Mouse (Mus musculus) B cell, adult 67 days (primary cell): ENCODE measurements around the gene Gm21764. TPM values are rescaled to one million over a fixed set of nuclear protein-coding genes. Genes with fewer than 3 reads are reported as not detected.

Experiments used
- total RNA-seq, 2 experiments: library from RNA; stranded (reverse); gene quantifications; 4 replicates each; pipeline ENCODE4 v1.2.4; 2023

Gene Gm21764
- not detected for total RNA-seq

DNA sequence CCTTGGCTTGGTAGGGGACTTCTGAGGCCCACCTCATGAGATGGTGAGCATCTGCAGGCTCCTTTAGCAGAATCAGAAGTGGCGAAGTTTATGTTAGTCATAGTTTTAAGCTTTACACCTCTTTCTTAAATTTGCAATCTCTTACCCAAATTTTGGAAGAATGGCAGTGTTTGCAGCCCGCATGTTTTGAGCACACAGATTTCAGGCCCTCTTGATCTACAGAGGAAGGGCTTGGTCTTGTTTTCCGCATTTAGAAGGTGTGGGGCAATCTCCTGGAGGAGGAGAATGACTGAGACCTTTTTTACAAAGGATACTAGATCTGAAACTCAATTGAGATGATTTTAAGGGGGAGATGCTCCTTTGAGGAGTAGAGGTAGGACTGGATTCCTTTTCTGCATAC is at the start of gene Gm21764:
Gene Gm21764, minus strand, starts transcription at position 101 of the 400 bp plus-strand sequence.

DNA sequence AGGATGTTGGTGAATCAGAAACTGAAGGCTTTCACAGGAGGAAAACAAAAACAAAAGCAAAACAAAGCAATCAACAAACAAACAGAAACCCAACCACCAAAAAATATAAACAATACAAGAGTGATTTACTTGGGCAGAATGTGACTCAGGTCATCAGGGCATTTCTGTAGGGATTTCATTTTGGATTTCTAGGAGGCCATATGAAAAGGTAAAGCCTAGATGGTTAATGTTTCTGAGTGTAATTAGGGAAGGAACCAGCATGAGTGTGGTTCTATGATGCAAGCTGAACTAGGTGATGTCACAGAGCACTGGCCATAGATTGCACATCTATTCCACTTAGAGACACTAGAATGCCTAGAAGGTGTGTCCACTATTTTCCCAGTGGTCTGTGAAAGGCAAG is 27.2 kb upstream of the Gm21764 start, which contains the start of gene Ssty1:
Gene Ssty1, plus strand, starts transcription at position 301 of the 400 bp plus-strand sequence.

Other genes starting within 250 kb of the Gm21764 start
- gene Gm21904, start 215.5 kb downstream of the Gm21764 start, total RNA-seq: not detected
- not detected for gene Gm20772, start 187.1 kb downstream of the Gm21764 start, total RNA-seq
- not detected for gene Gm20831, start 187.1 kb downstream of the Gm21764 start, total RNA-seq
- not detected for gene Srsy, start 124.5 kb downstream of the Gm21764 start, total RNA-seq
- gene Ssty1, start 27.3 kb upstream of the Gm21764 start, total RNA-seq: not detected